In the genomic region with DNA sequence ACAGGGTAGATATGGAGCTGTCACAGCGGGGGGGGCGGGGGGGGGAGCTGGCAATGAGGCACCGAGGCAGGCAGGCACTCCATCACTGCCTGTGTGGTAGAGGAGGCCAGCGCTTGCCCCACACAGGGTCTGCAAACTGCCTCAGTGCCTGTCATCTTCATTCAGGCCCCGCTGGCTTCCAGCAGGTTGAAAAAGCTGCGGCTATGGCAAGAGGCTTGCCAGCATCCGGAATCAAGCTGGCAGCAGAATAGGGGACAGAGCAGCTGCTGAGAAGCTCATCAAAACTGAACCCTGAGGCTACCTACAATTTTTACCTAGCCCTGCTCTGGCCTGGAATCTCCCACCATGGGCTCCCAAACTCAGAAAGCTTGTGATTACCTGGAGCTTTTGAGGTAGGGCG, we compare ENCODE assay signal across 19 mouse cellular contexts. TPM values are rescaled to one million over a fixed set of nuclear protein-coding genes. Genes with fewer than 3 reads are reported as not detected.
DNase-seq lines count a peak whose midpoint lies in the region; ATAC-seq lines count a peak whose summit lies in the region.
"Had no signal": no experiment of that assay in that cellular context is flagged by ENCODE, and none has a peak within 500 bp of the region (broad histone marks: within the 10 kb centered on the region; RNA-seq: fewer than 3 reads in every experiment).

No protein-coding gene starts in this region.

- H3K27ac ChIP-seq in midbrain, embryonic 13.5 days: peak overlapping the region; percentile 72
- no peak overlapping the region for H3K27ac ChIP-seq in midbrain, embryonic 10.5 days (replicated peaks)
- peak overlapping the region; percentile 71 for H3K27ac ChIP-seq in hindbrain, embryonic 15.5 days (replicated peaks)
- H3K27ac ChIP-seq: embryonic facial prominence, embryonic 15.5 days; intestine, embryonic 15.5 days; limb, embryonic 13.5 days; stomach, embryonic 15.5 days had no signal

- no peak for ATAC-seq in midbrain, embryonic 13.5 days
- peak; percentile 35; the same call in 1 of the 2 replicates for ATAC-seq in hindbrain, embryonic 15.5 days (ENCODE audit: low FRiP score, low read depth)
- no peak for ATAC-seq in megakaryocyte-erythroid progenitor cell, adult 5-6 weeks (replicated peaks; ENCODE audit: low FRiP score, low TSS enrichment, poor library complexity, severe bottlenecking)
- ATAC-seq: intestine, embryonic 15.5 days; liver, postnatal 0 days had no signal

- no peak overlapping the region for H3K4me3 ChIP-seq in midbrain, embryonic 13.5 days (replicated peaks)
- no peak overlapping the region for H3K4me3 ChIP-seq in midbrain, embryonic 10.5 days
- no peak overlapping the region for H3K4me3 ChIP-seq in hindbrain, embryonic 15.5 days
- H3K4me3 ChIP-seq: embryonic facial prominence, embryonic 15.5 days; intestine, embryonic 15.5 days; limb, embryonic 13.5 days; myocyte; stomach, embryonic 15.5 days had no signal

- no peak overlapping the region for H3K4me2 ChIP-seq in midbrain, embryonic 13.5 days (replicated peaks)
- H3K4me2 ChIP-seq in hindbrain, embryonic 15.5 days: no peak overlapping the region
- H3K4me2 ChIP-seq: embryonic facial prominence, embryonic 15.5 days; intestine, embryonic 15.5 days; limb, embryonic 13.5 days; stomach, embryonic 15.5 days had no signal

- no peaks in the 10 kb centered on the region for H3K9me3 ChIP-seq in midbrain, embryonic 13.5 days
- no peaks in the 10 kb centered on the region for H3K9me3 ChIP-seq in midbrain, embryonic 10.5 days (replicated peaks)
- H3K9me3 ChIP-seq in hindbrain, embryonic 15.5 days: no peaks in the 10 kb centered on the region
- H3K9me3 ChIP-seq: embryonic facial prominence, embryonic 15.5 days; intestine, embryonic 15.5 days; limb, embryonic 13.5 days; stomach, embryonic 15.5 days had no signal

- no peaks in the 10 kb centered on the region for H3K27me3 ChIP-seq in midbrain, embryonic 13.5 days
- H3K27me3 ChIP-seq in midbrain, embryonic 10.5 days (ENCODE audit: low read depth, poor library complexity, severe bottlenecking): peaks cover 19% of the 10 kb centered on the region
- H3K27me3 ChIP-seq in hindbrain, embryonic 15.5 days: no peaks in the 10 kb centered on the region

- peaks cover 63% of the 10 kb centered on the region for H3K4me1 ChIP-seq in midbrain, embryonic 13.5 days (replicated peaks)
- peaks cover 46% of the 10 kb centered on the region for H3K4me1 ChIP-seq in midbrain, embryonic 10.5 days
- H3K4me1 ChIP-seq in hindbrain, embryonic 15.5 days (replicated peaks): peaks cover 66% of the 10 kb centered on the region

- H3K36me3 ChIP-seq in midbrain, embryonic 13.5 days: 0 out of 2 replicates have a peak, but pooled peaks cover 2% of the 10 kb centered on the region
- H3K36me3 ChIP-seq in midbrain, embryonic 10.5 days: no peaks in the 10 kb centered on the region
- H3K36me3 ChIP-seq in hindbrain, embryonic 15.5 days: no peaks in the 10 kb centered on the region
- H3K36me3 ChIP-seq: embryonic facial prominence, embryonic 15.5 days; intestine, embryonic 15.5 days; limb, embryonic 13.5 days; stomach, embryonic 15.5 days had no signal

- 11% methylated on average over 8 of the region's 8 CpGs for WGBS in midbrain, embryonic 13.5 days
- 16% methylated on average over 8 of the region's 8 CpGs for WGBS in midbrain, embryonic 10.5 days
- WGBS in hindbrain, embryonic 15.5 days: 5% methylated on average over 8 of the region's 8 CpGs

- H3K9ac ChIP-seq in midbrain, embryonic 13.5 days (replicated peaks): no peak overlapping the region
- H3K9ac ChIP-seq in hindbrain, embryonic 15.5 days: 0 out of 2 replicates have a peak overlapping the region, but pooled peaks have one; percentile 2
- H3K9ac ChIP-seq: embryonic facial prominence, embryonic 15.5 days; intestine, embryonic 15.5 days; limb, embryonic 13.5 days; liver, postnatal 0 days; stomach, embryonic 15.5 days had no signal

- DNase-seq in cerebellum, postnatal 10 days: peak; percentile 76 to 82
- no peak for DNase-seq in cerebellum, adult 9-11 months
- no peak for DNase-seq in midbrain, embryonic 10.5 days (ENCODE audit: low spot score)
- DNase-seq in lung, postnatal 4 days: no peak
- no peak for DNase-seq in frontal cortex, postnatal 10 days (ENCODE audit: low spot score in 2 of 2)
- DNase-seq: heart, adult 18-20 months; kidney, postnatal 10 days; liver, postnatal 0 days; lung, postnatal 36 days; thymus, postnatal 14 days had no signal

RNA-seq across cellular contexts. Expression of gene Lrrn2, which starts 37.5 kb away (rescaled TPM):
- polyA plus RNA-seq in midbrain, embryonic 13.5 days (2015; fragmentation: Nextera tagmentation; extraction: Ambion mirVana): 29.8 and 30.3 TPM in 2 replicates
- polyA plus RNA-seq in midbrain, embryonic 10.5 days (2016; fragmentation: Nextera tagmentation; extraction: Ambion mirVana): 7.6 and 10.2 TPM in 2 replicates
- polyA plus RNA-seq in hindbrain, embryonic 15.5 days (2015; fragmentation: Nextera tagmentation; extraction: Ambion mirVana): 49.3 and 58.4 TPM in 2 replicates
- total RNA-seq in megakaryocyte-erythroid progenitor cell, adult 5-6 weeks (2014; fragmentation: Nextera tagmentation): not detected in 2 replicates
- not detected in 2 replicates for total RNA-seq in megakaryocyte-erythroid progenitor cell, adult 5-6 weeks (2017)
- total RNA-seq: common myeloid progenitor, adult 5-6 weeks had no signal
- polyA plus RNA-seq: liver, postnatal 0 days had no signal

Comparison
In these comparisons a context has a peak if more than half of its experiments do, and no peak if none do; other contexts are left out.
1. DNase-seq: peak in cerebellum, postnatal 10 days (2 of 2); none in cerebellum, adult 9-11 months (single experiment), midbrain, embryonic 10.5 days (single experiment), lung, postnatal 4 days (0 of 2) and frontal cortex, postnatal 10 days (0 of 2).